Mouse (Mus musculus): ENCODE measurements around the gene Pdzk1ip1. TPM values are rescaled to one million over a fixed set of nuclear protein-coding genes. Genes with fewer than 3 reads are reported as not detected.

Pdzk1ip1 gene
- polyA plus RNA-seq, 1 experiment from 2014 or later, result 90.5 TPM

GRCm38 (mm10) chr4:115123507-115123906 lies 35.0 kb downstream of the Pdzk1ip1 start:
- H3K36me3 ChIP-seq (ENCODE audit: control insufficient read depth, insufficient read depth, low read length), result no peaks in the 10 kb centered on the region
- no peak overlapping the region for H3K9ac ChIP-seq (ENCODE audit: low read depth, low read length)
- WGBS, result 56% methylated on average over 2 of the region's 2 CpGs
- H3K9me3 ChIP-seq (ENCODE audit: control insufficient read depth, low read length), result no peaks in the 10 kb centered on the region
- H3K27ac ChIP-seq (ENCODE audit: low read depth, low read length), result no peak overlapping the region
- ATAC-seq (ENCODE audit: low FRiP score, low TSS enrichment), result no peak
- no peaks in the 10 kb centered on the region for H3K4me1 ChIP-seq (ENCODE audit: control insufficient read depth, insufficient read depth, low read length)
- no peak overlapping the region for H3K4me2 ChIP-seq (replicated peaks; ENCODE audit: low read depth, low read length)
- H3K4me3 ChIP-seq (ENCODE audit: low read length), result no peak overlapping the region
- no peaks in the 10 kb centered on the region for H3K27me3 ChIP-seq (ENCODE audit: control insufficient read depth, insufficient read depth, low read length)

GRCm38 (mm10) chr4:115124713-115125112 lies 36.2 kb downstream of the Pdzk1ip1 start:
- Histone ChIP-seq H3K27ac (ENCODE audit: low read depth, low read length) (no peak overlapping the region), H3K4me2 (replicated peaks; ENCODE audit: low read depth, low read length) (no peak overlapping the region), H3K9me3 (ENCODE audit: control insufficient read depth, low read length) (no peaks in the 10 kb centered on the region), H3K36me3 (ENCODE audit: control insufficient read depth, insufficient read depth, low read length) (no peaks in the 10 kb centered on the region), H3K9ac (ENCODE audit: low read depth, low read length) (no peak overlapping the region), H3K4me1 (ENCODE audit: control insufficient read depth, insufficient read depth, low read length) (no peaks in the 10 kb centered on the region), H3K4me3 (ENCODE audit: low read length) (no peak overlapping the region), H3K27me3 (ENCODE audit: control insufficient read depth, insufficient read depth, low read length) (no peaks in the 10 kb centered on the region)
- ATAC-seq (ENCODE audit: low FRiP score, low TSS enrichment), result no peak

- no peak for ATAC-seq (ENCODE audit: low FRiP score, low TSS enrichment)
- H3K27ac ChIP-seq (ENCODE audit: low read depth, low read length), result no peak overlapping the region
- 12% methylated on average over 5 of the region's 5 CpGs for WGBS
Measured at GRCm38 (mm10) chr4:115133085-115133484, 44.6 kb downstream of the Pdzk1ip1 start.

GRCm38 (mm10) chr4:115133621-115134295 lies 45.2 kb downstream of the Pdzk1ip1 start, which contains the start of gene Cyp4x1:
Cyp4x1 (minus strand) TSS chr4:115134281.
- H3K4me1 ChIP-seq (ENCODE audit: control insufficient read depth, insufficient read depth, low read length), result 0 out of 2 replicates have a peak, but pooled peaks cover 3% of the 10 kb centered on the region
- no peak within 1 kb of the TSS for H3K27ac ChIP-seq (ENCODE audit: low read depth, low read length)
- no peaks in the 10 kb centered on the region for H3K9me3 ChIP-seq (ENCODE audit: control insufficient read depth, low read length)
- ATAC-seq (ENCODE audit: low FRiP score, low TSS enrichment), result peak; percentile 64
- peak within 1 kb of the TSS; percentile 24; the same call in 1 of the 2 replicates for H3K4me2 ChIP-seq (replicated peaks; ENCODE audit: low read depth, low read length)
- 2% methylated on average over 29 of the region's 29 CpGs for WGBS
- H3K9ac ChIP-seq (ENCODE audit: low read depth, low read length), result no peak within 1 kb of the TSS
- H3K36me3 ChIP-seq (ENCODE audit: control insufficient read depth, insufficient read depth, low read length), result no peaks in the 10 kb centered on the region
- H3K4me3 ChIP-seq (ENCODE audit: low read length), result peak within 1 kb of the TSS; percentile 6; the same call in 1 of the 2 replicates
- H3K27me3 ChIP-seq (ENCODE audit: control insufficient read depth, insufficient read depth, low read length), result peaks cover 16% of the 10 kb centered on the region; the same call in 1 of the 2 replicates

More at GRCm38 (mm10) chr4:115133085-115133484, 44.6 kb downstream of the Pdzk1ip1 start:
- no peak overlapping the region for H3K4me2 ChIP-seq (replicated peaks; ENCODE audit: low read depth, low read length)
- H3K9ac ChIP-seq (ENCODE audit: low read depth, low read length), result no peak overlapping the region
- H3K9me3 ChIP-seq (ENCODE audit: control insufficient read depth, low read length), result no peaks in the 10 kb centered on the region
- no peak overlapping the region for H3K4me3 ChIP-seq (ENCODE audit: low read length)
- H3K36me3 ChIP-seq (ENCODE audit: control insufficient read depth, insufficient read depth, low read length), result no peaks in the 10 kb centered on the region
- H3K4me1 ChIP-seq (ENCODE audit: control insufficient read depth, insufficient read depth, low read length), result 0 out of 2 replicates have a peak, but pooled peaks cover 3% of the 10 kb centered on the region
- H3K27me3 ChIP-seq (ENCODE audit: control insufficient read depth, insufficient read depth, low read length), result peaks cover 16% of the 10 kb centered on the region; the same call in 1 of the 2 replicates

GRCm38 (mm10) chr4:115134296-115134630 lies 45.8 kb downstream of the Pdzk1ip1 start:
- no peak for ATAC-seq (ENCODE audit: low FRiP score, low TSS enrichment)
- H3K9me3 ChIP-seq (ENCODE audit: control insufficient read depth, low read length), result no peaks in the 10 kb centered on the region

More at GRCm38 (mm10) chr4:115134296-115134630, 45.8 kb downstream of the Pdzk1ip1 start:
- Histone ChIP-seq H3K4me3 (ENCODE audit: low read length) (peak overlapping the region; percentile 6; the same call in 1 of the 2 replicates), H3K4me1 (ENCODE audit: control insufficient read depth, insufficient read depth, low read length) (0 out of 2 replicates have a peak, but pooled peaks cover 3% of the 10 kb centered on the region), H3K4me2 (replicated peaks; ENCODE audit: low read depth, low read length) (no peak overlapping the region; the same call in 1 of the 2 replicates), H3K9ac (ENCODE audit: low read depth, low read length) (no peak overlapping the region), H3K36me3 (ENCODE audit: control insufficient read depth, insufficient read depth, low read length) (no peaks in the 10 kb centered on the region), H3K27me3 (ENCODE audit: control insufficient read depth, insufficient read depth, low read length) (peaks cover 16% of the 10 kb centered on the region; the same call in 1 of the 2 replicates), H3K27ac (ENCODE audit: low read depth, low read length) (no peak overlapping the region)
- WGBS, result 15% methylated on average over 7 of the region's 7 CpGs

Other genes starting within 250 kb of the Pdzk1ip1 start
- 5.0 and 8.3 TPM in 2 replicates for gene Foxd2, start 179.8 kb upstream of the Pdzk1ip1 start, polyA plus RNA-seq (2014; fragmentation: Nextera tagmentation; extraction: Ambion mirVana)
- not detected in 2 replicates for gene Foxe3, start 162.7 kb upstream of the Pdzk1ip1 start, polyA plus RNA-seq (2014; fragmentation: Nextera tagmentation; extraction: Ambion mirVana)
- gene Cmpk1, start 101.5 kb upstream of the Pdzk1ip1 start, polyA plus RNA-seq (2014; fragmentation: Nextera tagmentation; extraction: Ambion mirVana), result 85.1 and 91.4 TPM in 2 replicates
- gene Stil, start 88.5 kb upstream of the Pdzk1ip1 start, polyA plus RNA-seq (2014; fragmentation: Nextera tagmentation; extraction: Ambion mirVana), result 11.0 and 19.9 TPM in 2 replicates
- 1.7 and 2.0 TPM in 2 replicates for gene Tal1, start 32.3 kb upstream of the Pdzk1ip1 start, polyA plus RNA-seq (2014; fragmentation: Nextera tagmentation; extraction: Ambion mirVana)
- gene Cyp4x1, start 45.6 kb downstream of the Pdzk1ip1 start, polyA plus RNA-seq (2014; fragmentation: Nextera tagmentation; extraction: Ambion mirVana), result 0.37 and 0.54 TPM in 2 replicates
- gene Cyp4a29, start 153.4 kb downstream of the Pdzk1ip1 start, polyA plus RNA-seq (2014; fragmentation: Nextera tagmentation; extraction: Ambion mirVana), result not detected in 2 replicates
- gene Cyp4a12a, start 210.3 kb downstream of the Pdzk1ip1 start, polyA plus RNA-seq (2014; fragmentation: Nextera tagmentation; extraction: Ambion mirVana), result not detected in 2 replicates

Measured in kidney, embryonic 14.5 days (tissue).